In genomic region chr6:138242837-138243236, GRCm38 (mm10) we compare ENCODE assay signal across 23 mouse cellular contexts.
"Had no signal": no experiment of that assay in that cellular context is flagged by ENCODE, and none has a peak within 500 bp of the region (broad histone marks: within the 10 kb centered on the region; RNA-seq: fewer than 3 reads in every experiment).

No protein-coding gene starts in this region.

- ATAC-seq: forebrain, postnatal 0 days; hindbrain, postnatal 0 days; intestine, embryonic 16.5 days; liver, embryonic 12.5 days had no signal

- H3K27ac ChIP-seq: heart, adult 2 months; heart, embryonic 13.5 days; heart, embryonic 15.5 days; hindbrain, embryonic 13.5 days; hindbrain, embryonic 15.5 days; hindbrain, postnatal 0 days; limb, embryonic 13.5 days; limb, embryonic 15.5 days; liver, embryonic 12.5 days had no signal

- H3K9me3 ChIP-seq: heart, embryonic 13.5 days; heart, embryonic 15.5 days; hindbrain, embryonic 13.5 days; hindbrain, embryonic 15.5 days; limb, embryonic 13.5 days; limb, embryonic 15.5 days; liver, embryonic 12.5 days had no signal

- H3K4me3 ChIP-seq: heart, adult 2 months; heart, embryonic 13.5 days; heart, embryonic 15.5 days; hindbrain, embryonic 13.5 days; hindbrain, embryonic 15.5 days; limb, embryonic 13.5 days; limb, embryonic 15.5 days; liver, embryonic 12.5 days had no signal

- H3K9ac ChIP-seq: forebrain, postnatal 0 days; heart, embryonic 13.5 days; heart, embryonic 15.5 days; hindbrain, embryonic 13.5 days; hindbrain, embryonic 15.5 days; limb, embryonic 13.5 days; limb, embryonic 15.5 days; liver, embryonic 12.5 days had no signal

- H3K27me3 ChIP-seq: heart, embryonic 13.5 days; heart, embryonic 15.5 days; hindbrain, embryonic 13.5 days; hindbrain, embryonic 15.5 days; limb, embryonic 13.5 days; limb, embryonic 15.5 days; liver, embryonic 12.5 days had no signal

- H3K36me3 ChIP-seq: heart, embryonic 13.5 days; heart, embryonic 15.5 days; hindbrain, embryonic 13.5 days; hindbrain, embryonic 15.5 days; limb, embryonic 13.5 days; limb, embryonic 15.5 days; liver, embryonic 12.5 days had no signal

- H3K4me2 ChIP-seq: heart, embryonic 11.5 days; heart, embryonic 13.5 days; heart, embryonic 15.5 days; hindbrain, embryonic 13.5 days; hindbrain, embryonic 15.5 days; limb, embryonic 13.5 days; limb, embryonic 15.5 days; liver, embryonic 12.5 days had no signal

- H3K4me1 ChIP-seq: heart, embryonic 13.5 days; heart, embryonic 15.5 days; hindbrain, embryonic 13.5 days; hindbrain, embryonic 15.5 days; limb, embryonic 13.5 days; limb, embryonic 15.5 days; liver, embryonic 12.5 days had no signal

- DNase-seq: forebrain, postnatal 0 days; gastrocnemius, postnatal 14 days; gastrocnemius, postnatal 36 days; heart, adult 11 months; heart, adult 2 months; heart, postnatal 14 days; heart, postnatal 36 days; kidney, adult 11 months; kidney, adult 8-10 months; kidney, postnatal 10 days; layer of hippocampus, adult 9-11 months; layer of hippocampus, postnatal 36 days; left cerebral cortex, postnatal 4 days had no signal
